Mouse (Mus musculus): ENCODE data around the gene Med29.
A peak's percentile ranks its signal among the peaks of the same experiment; 100 is the strongest.

Med29 gene

GRCm38 (mm10) chr7:28392429-28393271, at the start of gene Med29, which contains the start of gene Paf1:
Med29 (minus strand) TSS chr7:28392708.
Paf1 (plus strand) TSS chr7:28392951.
- DNase-seq (ENCODE audit: low read depth in 2 of 2, low spot score in 2 of 2): peak; percentile 90 to 92

- DNase-seq (ENCODE audit: low read depth in 2 of 2, low spot score in 2 of 2): no peak
Observed at GRCm38 (mm10) chr7:28441776-28442485, 49.4 kb upstream of the Med29 start.

- peak; percentile 72 to 76 for DNase-seq (ENCODE audit: low read depth in 2 of 2, low spot score in 2 of 2)
Observed at GRCm38 (mm10) chr7:28440739-28441138, 48.2 kb upstream of the Med29 start.

DNA sequence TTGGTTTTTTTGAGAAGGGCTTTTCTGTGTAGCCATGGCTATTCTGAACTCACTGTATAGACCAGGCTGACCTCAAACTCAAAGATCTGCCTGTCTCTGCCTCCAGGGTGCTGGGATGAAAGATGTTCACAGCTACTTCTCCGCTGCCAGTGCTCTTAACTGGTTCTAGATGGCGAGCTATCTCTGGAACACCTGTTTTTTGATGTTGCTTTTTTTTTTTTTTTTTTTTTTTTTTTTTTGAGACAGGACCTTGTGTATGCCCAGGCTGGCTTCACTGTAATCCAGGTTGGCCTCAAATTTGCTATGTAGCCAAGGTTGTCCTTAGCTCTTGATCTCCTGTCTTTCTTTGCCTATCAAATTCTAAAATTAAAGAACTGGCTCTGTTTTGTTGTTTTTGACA, 46.3 kb upstream of the Med29 start:
- no peak for DNase-seq (ENCODE audit: low read depth in 2 of 2, low spot score in 2 of 2)

DNA sequence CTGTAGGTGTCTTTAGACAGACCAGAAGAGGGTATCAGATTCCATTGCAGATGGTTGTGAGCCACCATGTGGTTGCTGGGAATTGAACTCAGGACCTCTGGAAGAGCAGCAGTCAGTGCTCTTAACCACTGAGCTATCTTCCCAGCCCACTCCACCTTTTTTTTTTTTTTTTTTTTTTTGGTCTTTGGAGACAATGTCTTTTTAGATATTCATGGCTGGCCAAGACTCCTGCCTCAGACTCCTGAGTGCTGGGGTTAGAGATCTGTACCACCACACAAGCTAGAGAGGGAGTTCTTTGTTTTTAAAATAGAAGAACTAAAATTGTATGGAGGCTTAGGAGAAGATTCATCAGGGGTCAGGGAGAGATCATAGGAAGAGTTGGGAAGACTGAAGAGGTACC, 45.5 kb upstream of the Med29 start:
- DNase-seq (ENCODE audit: low read depth in 2 of 2, low spot score in 2 of 2): no peak

DNA sequence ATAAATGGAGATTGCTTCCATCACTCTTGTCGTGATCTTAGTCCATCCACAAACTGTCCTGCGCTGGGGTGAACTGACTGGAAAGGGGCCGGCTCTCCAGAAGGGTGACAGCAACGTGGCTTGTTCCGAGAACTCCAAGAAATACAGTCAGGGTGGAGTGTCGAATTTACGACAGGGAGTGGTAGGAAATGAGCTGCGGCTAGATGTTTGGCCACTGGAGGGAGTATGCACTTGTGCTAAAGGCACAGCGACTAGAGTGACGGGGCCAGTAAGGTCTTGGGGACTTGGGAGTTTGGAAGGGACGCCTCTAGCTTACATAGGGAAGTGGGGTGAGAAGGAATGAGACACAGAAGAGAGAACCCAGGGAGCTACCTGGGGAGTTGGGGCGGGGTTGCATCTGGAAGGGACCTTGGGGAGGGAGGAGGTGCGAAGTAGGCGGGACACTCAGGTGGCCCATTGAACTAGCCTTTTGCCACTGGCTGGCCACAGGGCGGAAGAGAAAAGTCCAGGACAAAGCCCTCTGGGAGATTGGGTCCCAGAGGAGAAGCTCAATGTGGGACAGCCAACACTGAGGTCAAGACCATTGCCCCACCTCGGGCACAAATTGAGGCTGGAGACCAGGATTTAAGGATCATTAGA, 44.5 kb upstream of the Med29 start, which contains the start of gene Gmfg:
Gene Gmfg (plus strand): TSS at position 516 of the 639 bp plus-strand sequence.
- peak; percentile 80 to 85 for DNase-seq (ENCODE audit: low read depth in 2 of 2, low spot score in 2 of 2)

GRCm38 (mm10) chr7:28436271-28436904, 43.9 kb upstream of the Med29 start:
- peak; percentile 99 for DNase-seq (ENCODE audit: low read depth in 2 of 2, low spot score in 2 of 2)

GRCm38 (mm10) chr7:28435660-28436259, 43.3 kb upstream of the Med29 start:
- peak in 1 of 2 experiments; percentile 23 for DNase-seq (ENCODE audit: low read depth in 2 of 2, low spot score in 2 of 2)

- DNase-seq (ENCODE audit: low read depth in 2 of 2, low spot score in 2 of 2): no peak
Observed at GRCm38 (mm10) chr7:28432252-28432651, 39.7 kb upstream of the Med29 start.

- DNase-seq (ENCODE audit: low read depth in 2 of 2, low spot score in 2 of 2): no peak
Observed at GRCm38 (mm10) chr7:28430512-28430911, 38.0 kb upstream of the Med29 start.

- no peak for DNase-seq (ENCODE audit: low read depth in 2 of 2, low spot score in 2 of 2)
Observed at GRCm38 (mm10) chr7:28427738-28428137, 35.2 kb upstream of the Med29 start.

GRCm38 (mm10) chr7:28423018-28423417, 30.5 kb upstream of the Med29 start:
- DNase-seq (ENCODE audit: low read depth in 2 of 2, low spot score in 2 of 2): no peak

GRCm38 (mm10) chr7:28419416-28419815, 26.9 kb upstream of the Med29 start:
- no peak for DNase-seq (ENCODE audit: low read depth in 2 of 2, low spot score in 2 of 2)

GRCm38 (mm10) chr7:28418096-28418670, 25.7 kb upstream of the Med29 start:
- no peak for DNase-seq (ENCODE audit: low read depth in 2 of 2, low spot score in 2 of 2)

GRCm38 (mm10) chr7:28417368-28417767, 24.9 kb upstream of the Med29 start:
- no peak for DNase-seq (ENCODE audit: low read depth in 2 of 2, low spot score in 2 of 2)

GRCm38 (mm10) chr7:28412826-28413225, 20.3 kb upstream of the Med29 start:
- DNase-seq (ENCODE audit: low read depth in 2 of 2, low spot score in 2 of 2): peak in 1 of 2 experiments; percentile 35

DNA sequence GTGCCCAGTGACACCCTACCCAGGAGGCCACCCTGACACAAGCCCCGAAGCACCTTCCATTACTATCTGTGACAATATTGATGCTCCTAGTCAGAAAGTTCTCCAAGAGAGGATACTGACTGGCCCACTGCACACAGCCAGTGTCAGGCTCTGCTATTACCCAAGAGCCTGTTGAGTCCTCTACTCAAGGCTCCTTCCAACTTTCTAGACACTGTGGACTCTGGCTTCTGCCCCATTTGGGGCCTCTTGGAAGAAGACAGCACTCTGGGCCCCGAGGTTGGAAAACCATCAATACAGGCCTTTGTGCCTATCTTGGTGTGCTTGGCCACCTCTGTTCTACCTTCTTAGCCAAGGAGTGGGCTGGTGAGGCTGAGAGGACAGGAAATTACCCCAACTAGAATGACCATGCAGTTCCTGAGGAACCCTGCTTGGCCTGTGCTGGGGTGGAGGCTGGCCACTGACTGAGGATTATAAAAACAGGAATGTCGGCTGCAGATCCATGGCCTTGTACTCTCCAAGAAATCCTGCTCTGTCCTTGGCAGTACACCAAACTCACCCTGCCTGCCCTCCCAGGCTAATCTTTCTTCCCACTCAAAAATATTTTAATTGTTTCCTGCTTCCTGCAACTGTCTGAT, 18.4 kb upstream of the Med29 start:
- no peak for DNase-seq (ENCODE audit: low read depth in 2 of 2, low spot score in 2 of 2)

GRCm38 (mm10) chr7:28401942-28402341, 9.4 kb upstream of the Med29 start:
- no peak for DNase-seq (ENCODE audit: low read depth in 2 of 2, low spot score in 2 of 2)

GRCm38 (mm10) chr7:28401030-28401429, 8.5 kb upstream of the Med29 start:
- no peak for DNase-seq (ENCODE audit: low read depth in 2 of 2, low spot score in 2 of 2)

Measured in CD8-positive naive resting alpha-beta T cell, adult 2 months (primary cell).